Comparison of ENCODE assay signal across 10 mouse cellular contexts in genomic region chr10:81418216-81419070, GRCm38 (mm10). TPM values are rescaled to one million over a fixed set of nuclear protein-coding genes. Genes with fewer than 3 reads are reported as not detected.
DNase-seq lines count a peak whose midpoint lies in the region; ATAC-seq and TF ChIP-seq lines count a peak whose summit lies in the region.
"Had no signal": no experiment of that assay in that cellular context is flagged by ENCODE, and none has a peak within 500 bp of the region (broad histone marks: within the 10 kb centered on the region; RNA-seq: fewer than 3 reads in every experiment).

No protein-coding gene starts in this region.

- no peaks in the 10 kb centered on the region for H3K9me3 ChIP-seq in embryonic facial prominence, embryonic 14.5 days (ENCODE audit: control insufficient read depth, low read length)
- H3K9me3 ChIP-seq in kidney, embryonic 15.5 days (replicated peaks): no peaks in the 10 kb centered on the region

- peak overlapping the region; percentile 63 for H3K9ac ChIP-seq in embryonic facial prominence, embryonic 14.5 days (ENCODE audit: low read depth, low read length)
- H3K9ac ChIP-seq in kidney, embryonic 15.5 days: no peak overlapping the region

- ATAC-seq in embryonic facial prominence, embryonic 14.5 days (ENCODE audit: low read depth): no peak
- ATAC-seq in kidney, embryonic 15.5 days (replicated peaks; ENCODE audit: low FRiP score): no peak

- DNase-seq in left cerebral cortex, adult 2 months (ENCODE audit: extremely low spot score in 1 of 2, low spot score in 2 of 2): no peak
- DNase-seq in left cerebral cortex, postnatal 25 days (ENCODE audit: low spot score in 2 of 2): no peak
- peak; percentile 2 for DNase-seq in adrenal gland, postnatal 25 days
- DNase-seq in embryonic facial prominence, embryonic 14.5 days (ENCODE audit: low spot score): no peak
- DNase-seq in embryo, embryonic 10 days (ENCODE audit: low spot score): no peak
- DNase-seq in spleen, postnatal 10 days (ENCODE audit: low spot score in 2 of 2): no peak
- no peak for DNase-seq in spleen, postnatal 36 days (ENCODE audit: low spot score in 2 of 2)
- DNase-seq: thymus, adult 2 months had no signal

- H3K4me1 ChIP-seq in embryonic facial prominence, embryonic 14.5 days (ENCODE audit: control insufficient read depth, insufficient read depth, low read length): peaks cover 41% of the 10 kb centered on the region
- peaks cover 77% of the 10 kb centered on the region for H3K4me1 ChIP-seq in kidney, embryonic 15.5 days

- 45% methylated on average over 11 of the region's 11 CpGs for WGBS in embryonic facial prominence, embryonic 14.5 days
- 44% methylated on average over 11 of the region's 11 CpGs for WGBS in kidney, embryonic 15.5 days

- peaks cover 33% of the 10 kb centered on the region for H3K36me3 ChIP-seq in embryonic facial prominence, embryonic 14.5 days (ENCODE audit: control insufficient read depth, insufficient read depth, low read length)
- H3K36me3 ChIP-seq in kidney, embryonic 15.5 days: peaks cover 20% of the 10 kb centered on the region; the same call in 1 of the 2 replicates

- intact Hi-C loops in left cerebral cortex, adult 2 months (cut with DNase I): no loop called here
- intact Hi-C loops in left cerebral cortex, postnatal 25 days (cut with DNase I): no loop called here

- H3K27ac ChIP-seq in left cerebral cortex, adult 2 months: peak overlapping the region; percentile 28
- H3K27ac ChIP-seq in embryonic facial prominence, embryonic 14.5 days (replicated peaks; ENCODE audit: low read depth, low read length): peak overlapping the region; percentile 93
- 0 out of 2 replicates have a peak overlapping the region, but pooled peaks have one; percentile 9 for H3K27ac ChIP-seq in kidney, embryonic 15.5 days
- H3K27ac ChIP-seq: macrophage had no signal

- no peak for TF ChIP-seq CTCF in left cerebral cortex, adult 2 months (IDR thresholded peaks at IDR 0.05)

- no peak overlapping the region for H3K4me3 ChIP-seq in left cerebral cortex, adult 2 months
- H3K4me3 ChIP-seq in embryonic facial prominence, embryonic 14.5 days (ENCODE audit: low read depth, low read length): no peak overlapping the region
- H3K4me3 ChIP-seq in kidney, embryonic 15.5 days (replicated peaks): no peak overlapping the region

- H3K27me3 ChIP-seq in embryonic facial prominence, embryonic 14.5 days (replicated peaks; ENCODE audit: control insufficient read depth, insufficient read depth, low read length): no peaks in the 10 kb centered on the region
- H3K27me3 ChIP-seq in kidney, embryonic 15.5 days: no peaks in the 10 kb centered on the region

- H3K4me2 ChIP-seq in embryonic facial prominence, embryonic 14.5 days (ENCODE audit: low read depth, low read length): no peak overlapping the region
- H3K4me2 ChIP-seq in kidney, embryonic 15.5 days: no peak overlapping the region

RNA-seq across cellular contexts. Expression of gene Smim24, which starts 25.6 kb away (rescaled TPM):
- total RNA-seq in left cerebral cortex, adult 2 months (2021): 1 to 10 TPM; 1.3 to 1.4 TPM
- total RNA-seq in left cerebral cortex, postnatal 25 days (2021): 1 to 10 TPM in 1 of 2 experiments, under 1 TPM in 1; 0.89 to 1.5 TPM
- total RNA-seq in adrenal gland, postnatal 25 days (2021): 1.4 TPM in 1 of 2 replicates, not detected in the other
- polyA plus RNA-seq in embryonic facial prominence, embryonic 14.5 days (2014; fragmentation: Nextera tagmentation; extraction: Ambion mirVana): 3.9 and 4.1 TPM in 2 replicates
- polyA plus RNA-seq in kidney, embryonic 15.5 days (2015; fragmentation: Nextera tagmentation; extraction: Ambion mirVana): 26.0 and 29.4 TPM in 2 replicates

RNA-seq across cellular contexts. Expression of gene Gm48552, which starts 29.6 kb away (rescaled TPM):
- 1 to 10 TPM; 5.1 to 7.1 TPM for total RNA-seq in left cerebral cortex, adult 2 months (2021)
- 1 to 10 TPM; 4.0 to 4.1 TPM for total RNA-seq in left cerebral cortex, postnatal 25 days (2021)
- total RNA-seq in adrenal gland, postnatal 25 days (2021): 1.5 TPM in 1 of 2 replicates, not detected in the other
- polyA plus RNA-seq in embryonic facial prominence, embryonic 14.5 days (2014; fragmentation: Nextera tagmentation; extraction: Ambion mirVana): 0.77 and 0.88 TPM in 2 replicates
- polyA plus RNA-seq in kidney, embryonic 15.5 days (2015; fragmentation: Nextera tagmentation; extraction: Ambion mirVana): 1.6 and 2.1 TPM in 2 replicates

RNA-seq across cellular contexts. Expression of gene Gm48551, which starts 34.2 kb away (rescaled TPM):
- 1 to 10 TPM; 2.0 to 3.4 TPM for total RNA-seq in left cerebral cortex, adult 2 months (2021)
- 1 to 10 TPM; 3.5 to 4.2 TPM for total RNA-seq in left cerebral cortex, postnatal 25 days (2021)
- 1.7 TPM in 2 replicates for total RNA-seq in adrenal gland, postnatal 25 days (2021)
- polyA plus RNA-seq in embryonic facial prominence, embryonic 14.5 days (2014; fragmentation: Nextera tagmentation; extraction: Ambion mirVana): 2.4 and 2.6 TPM in 2 replicates
- polyA plus RNA-seq in kidney, embryonic 15.5 days (2015; fragmentation: Nextera tagmentation; extraction: Ambion mirVana): 2.5 and 4.1 TPM in 2 replicates

RNA-seq across cellular contexts. Expression of gene Dohh, which starts 34.2 kb away (rescaled TPM):
- 10 to 100 TPM; 87.1 to 95.1 TPM for total RNA-seq in left cerebral cortex, adult 2 months (2021)
- total RNA-seq in left cerebral cortex, postnatal 25 days (2021): 10 to 100 TPM; 83.7 to 87.7 TPM
- total RNA-seq in adrenal gland, postnatal 25 days (2021): 48.4 and 52.7 TPM in 2 replicates
- polyA plus RNA-seq in embryonic facial prominence, embryonic 14.5 days (2014; fragmentation: Nextera tagmentation; extraction: Ambion mirVana): 61.4 and 67.1 TPM in 2 replicates
- polyA plus RNA-seq in kidney, embryonic 15.5 days (2015; fragmentation: Nextera tagmentation; extraction: Ambion mirVana): 79.7 and 82.2 TPM in 2 replicates

RNA-seq across cellular contexts. Expression of gene Nfic, which starts 37.0 kb away (rescaled TPM):
- total RNA-seq in left cerebral cortex, adult 2 months (2021): 10 to 100 TPM; 93.4 to 94.9 TPM
- total RNA-seq in left cerebral cortex, postnatal 25 days (2021): 10 to 100 TPM; 81.1 to 87.3 TPM
- 100 and 129 TPM in 2 replicates for total RNA-seq in adrenal gland, postnatal 25 days (2021)
- 100.0 and 103 TPM in 2 replicates for polyA plus RNA-seq in embryonic facial prominence, embryonic 14.5 days (2014; fragmentation: Nextera tagmentation; extraction: Ambion mirVana)
- 67.9 and 84.5 TPM in 2 replicates for polyA plus RNA-seq in kidney, embryonic 15.5 days (2015; fragmentation: Nextera tagmentation; extraction: Ambion mirVana)

Comparison
In these comparisons a context has a peak if more than half of its experiments do, and no peak if none do; other contexts are left out.
1. H3K27ac ChIP-seq: peak in every context shown above with its lines; median percentile 93 in embryonic facial prominence, embryonic 14.5 days; 28 in left cerebral cortex, adult 2 months; 9 in kidney, embryonic 15.5 days.